ENCODE assay signal across 16 mouse cellular contexts in the genomic region with DNA sequence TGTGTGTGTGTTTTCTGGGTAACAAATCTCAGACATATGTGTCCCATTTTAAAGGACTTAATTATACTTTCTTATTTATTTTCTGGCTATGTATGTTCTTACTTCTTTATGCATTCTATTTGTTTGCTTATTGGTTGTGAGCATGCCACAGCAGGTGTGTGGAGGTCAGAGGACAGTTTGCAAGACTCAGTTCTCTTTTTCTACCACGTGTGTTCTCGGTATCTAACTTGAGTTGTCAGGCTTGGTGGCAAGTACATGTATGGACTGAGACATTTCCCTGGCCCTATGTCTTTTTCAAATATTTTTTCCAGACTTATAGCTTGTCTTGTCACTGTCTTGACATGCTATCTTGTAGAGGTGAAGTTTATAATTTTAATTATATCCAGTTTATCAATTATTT.
"Had no signal": no experiment of that assay in that cellular context is flagged by ENCODE, and none has a peak within 500 bp of the region (broad histone marks: within the 10 kb centered on the region; RNA-seq: fewer than 3 reads in every experiment).

No protein-coding gene starts in this region.

- H3K4me1 ChIP-seq: neural tube, embryonic 15.5 days; stomach, embryonic 15.5 days had no signal

- DNase-seq: retina, postnatal 1 day; right cerebral cortex, adult 18-20 months; right cerebral cortex, postnatal 14 days; right cerebral cortex, postnatal 25 days; right cerebral cortex, postnatal 4 days; spleen, adult 18-20 months; thymus, adult 18-20 months; thymus, adult 2 months; thymus, postnatal 14 days; thymus, postnatal 25 days; thymus, postnatal 36 days; thymus, postnatal 4 days had no signal

- H3K4me2 ChIP-seq: neural tube, embryonic 13.5 days; neural tube, embryonic 15.5 days; stomach, embryonic 15.5 days had no signal

- H3K9ac ChIP-seq: neural tube, embryonic 13.5 days; neural tube, embryonic 15.5 days; stomach, embryonic 15.5 days had no signal

- H3K36me3 ChIP-seq: neural tube, embryonic 15.5 days; stomach, embryonic 15.5 days had no signal

- H3K9me3 ChIP-seq: neural tube, embryonic 15.5 days; stomach, embryonic 15.5 days had no signal

- H3K27me3 ChIP-seq: neural tube, embryonic 13.5 days; neural tube, embryonic 15.5 days; stomach, embryonic 15.5 days had no signal

- H3K4me3 ChIP-seq: neural tube, embryonic 13.5 days; neural tube, embryonic 15.5 days; stomach, embryonic 15.5 days had no signal

- H3K27ac ChIP-seq: neural tube, embryonic 13.5 days; neural tube, embryonic 15.5 days; stomach, embryonic 15.5 days; stomach, postnatal 0 days had no signal
